Mouse (Mus musculus) lung, embryonic 14.5 days (tissue): Measurements from ENCODE around the gene Psat1. TPM values are rescaled to one million over a fixed set of nuclear protein-coding genes. Genes with fewer than 3 reads are reported as not detected.
A peak's percentile ranks its signal among the peaks of the same experiment; 100 is the strongest.

ENCODE experiments used
- ATAC-seq: fragments of 200-750 bp; cut with Nextera tagmentation; 2 replicates; pipeline ENCODE4 v1.8.0; 2017; ENCODE audit warnings: mild to moderate bottlenecking, moderate TSS enrichment, moderate library complexity; ENCODE audit not compliant: insufficient read depth
- DNase-seq: peaks from one replicate; pipeline ENCODE4 v3.0.0-alpha.2; 2015
- H3K27ac ChIP-seq: fragments of 300-500 bp; sonication (generic); 2 replicates; pipeline ENCODE4 v1.5.1; 2014; ENCODE audit warnings: low read depth, mild to moderate bottlenecking, moderate library complexity
- H3K27me3 ChIP-seq: fragments of 300-500 bp; sonication (generic); 2 replicates; pipeline ENCODE4 v1.6.1; 2014; ENCODE audit warnings: low read length, control low read depth; ENCODE audit not compliant: insufficient read depth
- H3K36me3 ChIP-seq: fragments of 300-500 bp; sonication (generic); 2 replicates; pipeline ENCODE4 v1.6.1; 2014; ENCODE audit warnings: control low read depth; ENCODE audit not compliant: insufficient read depth
- H3K4me1 ChIP-seq: fragments of 300-500 bp; sonication (generic); 2 replicates; pipeline ENCODE4 v1.6.1; 2014; ENCODE audit warnings: antibody characterized with exemption, control low read depth; ENCODE audit not compliant: insufficient read depth
- H3K4me2 ChIP-seq: fragments of 300-500 bp; sonication (generic); 2 replicates; pipeline ENCODE4 v1.6.1; 2014; ENCODE audit warnings: mild to moderate bottlenecking
- H3K4me3 ChIP-seq: fragments of 300-500 bp; sonication (generic); 2 replicates; pipeline ENCODE4 v1.5.1; 2014; ENCODE audit warnings: low read depth, low read length
- H3K9ac ChIP-seq: fragments of 300-500 bp; sonication (generic); 2 replicates; pipeline ENCODE4 v1.6.1; 2014
- H3K9me3 ChIP-seq: fragments of 300-500 bp; sonication (generic); 2 replicates; pipeline ENCODE4 v1.6.1; 2016; ENCODE audit warnings: low read depth, low read length, control low read depth
- CTCF ChIP-seq: IDR thresholded peaks from 2 replicates; pipeline ENCODE4 v1.5.1; 2016; ENCODE audit warnings: antibody characterized with exemption, low read depth
- WGBS: fragments of 180-500 bp; shearing (Covaris S2); extraction: QIAGEN DNeasy Blood & Tissue Kit; methylation state at CpG from one replicate; pipeline ENCODE4 v1.1.7; 2014; 5-methylcytosine and 5-hydroxymethylcytosine counted together
- polyA plus RNA-seq: library from polyadenylated mRNA; unstranded; fragments of >200 nt; fragmentation: Nextera tagmentation; extraction: Ambion mirVana; gene quantifications from 2 replicates; pipeline ENCODE4 v1.2.1, GENCODE M21; 2014

Psat1 gene
- polyA plus RNA-seq, 1 experiment from 2014 or later: 209 TPM

DNA sequence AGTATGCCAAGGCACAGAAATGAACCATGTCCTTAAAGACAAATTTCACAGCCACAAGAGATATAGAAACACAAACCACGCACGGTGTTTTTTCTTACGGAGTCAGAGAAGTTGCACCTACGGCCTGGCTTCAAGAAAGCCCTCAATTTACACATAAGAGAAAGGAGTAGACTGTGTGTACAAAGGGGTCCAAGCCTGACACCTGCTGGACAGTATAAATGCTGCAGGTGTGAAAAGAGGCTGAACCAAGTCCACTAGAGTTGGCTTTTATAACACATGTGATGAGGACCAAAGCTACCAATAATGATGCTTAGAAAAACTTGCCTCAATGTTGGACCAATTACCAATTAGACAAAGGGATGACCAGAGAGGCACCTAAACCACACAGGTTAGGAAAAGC, 34.7 kb upstream of the Psat1 start:
- DNase-seq (peak; percentile 83), ATAC-seq (no peak)
- H3K27ac ChIP-seq: no peak overlapping the region
- peaks cover 3% of the 10 kb centered on the region; the same call in 1 of the 2 replicates for H3K4me1 ChIP-seq
- no peaks in the 10 kb centered on the region for H3K9me3 ChIP-seq
- H3K27me3 ChIP-seq: no peaks in the 10 kb centered on the region
- peak; percentile 76 for TF ChIP-seq CTCF
- H3K9ac ChIP-seq: no peak overlapping the region
- H3K36me3 ChIP-seq: peaks cover 21% of the 10 kb centered on the region; the same call in 1 of the 2 replicates
- whole genome bisulfite sequencing: 54% methylated on average over 4 of the region's 4 CpGs
- H3K4me2 ChIP-seq: no peak overlapping the region
- no peak overlapping the region for H3K4me3 ChIP-seq

DNA sequence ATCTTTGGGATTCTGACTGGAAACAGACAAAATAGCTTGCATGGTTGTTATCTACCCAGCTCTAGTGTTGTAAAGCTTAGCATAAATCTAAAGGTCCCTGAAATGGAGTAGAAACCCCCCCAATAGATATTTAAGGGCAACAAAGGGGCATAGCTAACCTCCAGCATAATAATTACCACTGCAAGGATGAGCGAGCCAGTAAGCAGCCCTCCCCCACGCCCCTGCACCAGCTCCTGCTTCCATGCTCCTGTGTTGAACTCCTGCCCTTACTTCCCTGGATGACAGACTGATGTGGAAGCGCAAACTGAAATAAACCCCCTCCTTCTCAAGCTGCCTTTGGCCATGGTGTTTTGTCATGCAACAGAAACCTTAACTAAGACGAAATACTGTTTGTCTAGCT, 26.2 kb upstream of the Psat1 start:
- H3K36me3 ChIP-seq: peaks cover 82% of the 10 kb centered on the region
- ATAC-seq (no peak), DNase-seq (no peak)
- H3K4me2 ChIP-seq: no peak overlapping the region
- H3K9me3 ChIP-seq: no peaks in the 10 kb centered on the region
- 70% methylated on average over 4 of the region's 4 CpGs for WGBS
- H3K4me1 ChIP-seq: no peaks in the 10 kb centered on the region
- no peak overlapping the region for H3K27ac ChIP-seq
- no peak overlapping the region for H3K9ac ChIP-seq
- H3K4me3 ChIP-seq: no peak overlapping the region
- no peaks in the 10 kb centered on the region for H3K27me3 ChIP-seq
- no peak for TF ChIP-seq CTCF

DNA sequence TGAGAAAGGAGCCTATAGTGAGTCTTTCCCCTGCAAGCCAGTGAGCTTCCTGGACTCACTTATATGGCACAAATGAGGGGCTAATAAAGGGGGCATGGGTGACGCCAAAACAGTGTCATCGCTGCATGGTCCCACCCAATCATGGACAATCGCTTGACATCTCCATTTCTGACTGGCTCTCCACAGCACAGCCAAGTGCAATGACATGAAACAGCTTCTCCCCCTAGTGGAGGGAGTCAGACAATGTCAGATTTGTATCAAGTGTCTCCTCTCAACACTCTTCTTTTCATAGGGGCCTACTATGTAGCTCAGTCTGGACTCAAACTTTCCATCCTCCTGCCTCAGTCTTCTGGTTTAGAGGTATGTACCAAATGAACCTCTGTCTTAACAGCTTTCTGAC, 17.9 kb upstream of the Psat1 start:
- peak; percentile 84 for DNase-seq
- 61% methylated on average over 3 of the region's 3 CpGs for WGBS

DNA sequence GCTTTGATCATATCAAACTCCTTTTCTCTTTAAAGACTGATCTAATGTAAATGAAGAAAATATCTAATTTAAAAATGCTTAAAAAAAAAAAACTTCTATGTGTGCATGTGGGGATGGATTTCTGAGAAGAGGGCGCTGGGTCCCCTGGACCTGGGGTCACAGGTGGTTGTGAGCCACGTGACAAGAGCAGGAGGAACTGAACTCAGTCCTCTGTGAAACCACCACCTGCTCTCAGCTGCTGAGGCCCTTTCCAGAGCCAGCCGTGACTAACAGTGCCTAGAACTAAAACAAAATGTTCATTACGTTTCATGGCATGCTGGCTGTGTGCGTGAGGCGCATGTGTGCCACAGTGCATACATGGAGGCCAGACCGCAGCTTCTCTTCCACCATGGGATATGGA, 17.4 kb upstream of the Psat1 start:
- no peak overlapping the region for H3K9ac ChIP-seq
- no peaks in the 10 kb centered on the region for H3K27me3 ChIP-seq
- H3K36me3 ChIP-seq: peaks cover 50% of the 10 kb centered on the region
- TF ChIP-seq CTCF: no peak
- H3K4me2 ChIP-seq: no peak overlapping the region
- H3K4me1 ChIP-seq: no peaks in the 10 kb centered on the region
- no peak for ATAC-seq
- H3K9me3 ChIP-seq: no peaks in the 10 kb centered on the region
- 93% methylated on average over 7 of the region's 7 CpGs for WGBS
- no peak overlapping the region for H3K4me3 ChIP-seq
- DNase-seq: no peak
- no peak overlapping the region for H3K27ac ChIP-seq

More for the DNA sequence above, 17.9 kb upstream of the Psat1 start:
- Histone ChIP-seq H3K27ac (no peak overlapping the region), H3K27me3 (no peaks in the 10 kb centered on the region), H3K9ac (no peak overlapping the region), H3K4me1 (no peaks in the 10 kb centered on the region), H3K4me3 (no peak overlapping the region), H3K9me3 (no peaks in the 10 kb centered on the region), H3K36me3 (peaks cover 55% of the 10 kb centered on the region), H3K4me2 (no peak overlapping the region)
- peak; percentile 82 for ATAC-seq
- peak; percentile 93 for TF ChIP-seq CTCF

DNA sequence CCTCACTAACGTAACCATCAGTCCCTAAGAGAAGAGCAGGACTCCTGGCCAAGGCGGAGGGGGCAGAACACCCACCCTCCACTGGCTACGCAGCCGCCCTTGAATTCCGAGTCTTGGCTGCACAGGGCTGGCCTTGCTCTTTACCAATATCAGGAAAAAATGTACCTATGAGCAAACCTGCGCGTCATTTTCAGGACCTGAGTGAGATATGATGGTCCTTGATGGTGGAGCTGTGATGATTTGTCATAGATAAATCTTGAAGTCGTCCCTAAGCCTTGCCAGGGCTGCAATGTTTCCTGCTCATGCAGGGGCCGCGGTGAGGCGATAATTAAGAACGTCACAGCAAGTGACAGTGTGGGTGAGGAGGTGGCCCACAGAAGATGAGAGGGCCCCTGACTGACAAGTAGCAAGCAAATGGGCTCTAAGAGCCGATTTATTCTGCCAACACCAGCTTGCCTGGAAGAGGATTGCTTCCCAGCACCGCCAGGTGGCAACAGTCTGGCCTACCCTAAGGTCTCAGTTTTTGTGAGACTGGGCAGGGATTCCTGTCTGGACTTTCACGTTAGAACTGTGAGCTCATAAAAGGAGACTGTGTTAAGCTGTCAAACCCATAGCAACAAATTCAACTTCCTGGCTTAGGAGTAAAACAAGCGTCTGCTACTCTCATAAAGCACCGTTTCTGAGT, 16.0 kb upstream of the Psat1 start:
- no peak overlapping the region for H3K4me2 ChIP-seq
- H3K27ac ChIP-seq: no peak overlapping the region
- 81% methylated on average over 17 of the region's 17 CpGs for WGBS
- H3K36me3 ChIP-seq: peaks cover 47% of the 10 kb centered on the region
- no peak for DNase-seq
- ATAC-seq: no peak
- no peak overlapping the region for H3K9ac ChIP-seq
- H3K27me3 ChIP-seq: no peaks in the 10 kb centered on the region
- no peak overlapping the region for H3K4me3 ChIP-seq
- H3K4me1 ChIP-seq: no peaks in the 10 kb centered on the region
- H3K9me3 ChIP-seq: no peaks in the 10 kb centered on the region
- no peak for TF ChIP-seq CTCF

DNA sequence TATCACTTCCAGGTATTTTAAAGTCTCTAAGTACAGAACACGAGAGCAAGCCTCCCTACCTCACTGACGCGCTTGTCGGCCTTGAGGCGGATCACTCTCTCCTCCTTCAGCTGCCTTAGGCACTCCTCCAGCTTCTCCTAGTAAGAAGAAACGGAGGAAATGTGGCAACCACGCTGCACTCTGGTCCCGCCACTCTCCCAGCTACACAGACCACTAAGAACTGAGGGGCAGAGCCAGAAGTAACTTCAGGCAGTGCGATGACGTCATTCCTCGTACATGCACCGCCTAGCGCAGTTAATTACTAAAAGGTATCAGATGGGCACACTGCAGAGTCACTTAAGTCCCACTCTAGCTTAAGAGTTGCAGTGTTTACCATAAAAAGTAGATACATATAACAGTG, 15.2 kb upstream of the Psat1 start:
- no peak overlapping the region for H3K27ac ChIP-seq
- WGBS: 72% methylated on average over 13 of the region's 13 CpGs
- peaks cover 46% of the 10 kb centered on the region for H3K36me3 ChIP-seq

DNA sequence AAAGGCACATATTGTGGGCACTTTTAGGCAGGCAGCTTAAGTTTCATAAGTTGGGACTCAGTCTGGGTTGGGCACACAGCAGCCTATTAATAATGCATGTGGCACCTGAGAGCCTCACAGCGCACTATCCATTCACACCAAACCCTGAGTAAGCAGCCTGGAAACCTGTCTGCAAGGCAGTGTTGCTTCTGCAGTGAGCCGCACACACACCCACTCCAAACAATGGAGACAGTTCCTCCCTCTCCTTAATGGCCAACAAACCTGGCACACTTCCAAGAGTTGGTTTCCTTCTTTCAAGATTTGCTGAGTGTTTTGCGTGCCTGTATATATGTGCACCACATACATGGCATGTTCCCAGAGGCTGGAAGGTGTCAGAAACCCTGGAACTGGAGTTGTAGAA, 3.1 kb upstream of the Psat1 start:
- H3K4me1 ChIP-seq: no peaks in the 10 kb centered on the region
- no peak overlapping the region for H3K4me3 ChIP-seq
- H3K9me3 ChIP-seq: no peaks in the 10 kb centered on the region
- no peak overlapping the region for H3K27ac ChIP-seq
- H3K9ac ChIP-seq: no peak overlapping the region
- H3K36me3 ChIP-seq: peaks cover 8% of the 10 kb centered on the region; the same call in 1 of the 2 replicates
- ATAC-seq (0 out of 2 replicates have a peak, but pooled peaks have one; percentile 23), DNase-seq (peak; percentile 79)
- TF ChIP-seq CTCF: no peak
- H3K4me2 ChIP-seq: no peak overlapping the region
- no peaks in the 10 kb centered on the region for H3K27me3 ChIP-seq
- WGBS: 52% methylated on average over 3 of the region's 3 CpGs

More for the DNA sequence above, 15.2 kb upstream of the Psat1 start:
- no peak overlapping the region for H3K4me3 ChIP-seq
- no peaks in the 10 kb centered on the region for H3K4me1 ChIP-seq
- no peak overlapping the region for H3K4me2 ChIP-seq
- no peak for TF ChIP-seq CTCF
- DNase-seq: no peak
- H3K27me3 ChIP-seq: no peaks in the 10 kb centered on the region
- H3K9me3 ChIP-seq: no peaks in the 10 kb centered on the region
- no peak overlapping the region for H3K9ac ChIP-seq
- ATAC-seq: no peak; the same call in 1 of the 2 replicates
